Mouse (Mus musculus) urinary bladder, postnatal 14 days (tissue): Measurements from ENCODE around the gene Focad.
"Not testable (repeated sequence)": the region's sequence is repeated elsewhere in the genome, so short reads cannot be mapped to it uniquely, and the experiment has no call there.

Experiments
- DNase-seq: peaks from one replicate; pipeline ENCODE4 v3.0.0; 2021; ENCODE audit warnings: low spot score

The Focad gene

GRCm38 (mm10) chr4:88308342-88309116 is 214.1 kb downstream of the Focad start:
- no peak for DNase-seq

- DNase-seq, result peak; percentile 17
Observed at GRCm38 (mm10) chr4:88309676-88310075, 215.2 kb downstream of the Focad start.

- DNase-seq, result no peak
Observed at GRCm38 (mm10) chr4:88314898-88315297, 220.5 kb downstream of the Focad start.

DNA sequence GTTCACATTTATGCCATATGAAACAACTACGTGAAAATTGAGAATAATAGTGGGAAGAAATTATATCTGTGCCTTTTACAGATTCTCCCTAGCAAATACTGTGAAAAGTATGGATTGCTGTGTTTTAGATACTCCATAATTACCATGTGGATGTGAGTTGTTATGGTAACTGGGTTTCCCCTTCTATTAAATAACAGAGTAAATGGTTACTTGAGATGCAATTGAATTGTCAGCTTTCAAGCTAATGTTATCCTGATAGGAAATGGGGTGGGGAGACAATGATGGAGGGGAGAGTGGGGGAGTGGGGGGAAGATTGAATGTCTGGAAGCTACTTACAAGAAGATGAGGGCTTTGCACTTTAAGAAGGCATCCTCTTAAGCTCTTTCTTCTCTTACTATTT is 225.6 kb downstream of the Focad start:
- DNase-seq, result no peak

- DNase-seq, result no peak
Observed at GRCm38 (mm10) chr4:88325392-88325791, 231.0 kb downstream of the Focad start.

DNA sequence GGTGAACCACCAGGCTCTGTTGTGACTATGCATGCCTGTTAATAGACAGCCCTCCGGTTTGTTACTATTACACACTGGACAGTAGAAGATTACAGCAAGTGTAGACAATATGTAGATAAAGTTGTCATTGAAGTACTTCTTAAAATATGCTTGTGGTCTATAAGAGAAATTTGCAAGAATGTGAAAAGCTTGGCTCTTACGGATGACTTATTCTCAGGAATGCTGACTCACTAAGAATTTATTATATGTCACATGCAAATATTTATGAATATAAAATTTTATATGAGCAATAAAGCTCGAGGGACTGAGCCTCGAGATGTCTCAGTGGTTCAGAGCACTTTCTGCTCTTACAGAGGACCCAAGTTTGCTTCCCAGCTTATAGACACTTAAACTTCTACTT is 240.1 kb downstream of the Focad start:
- no peak for DNase-seq

- no peak for DNase-seq
Observed at GRCm38 (mm10) chr4:88336753-88337152, 242.3 kb downstream of the Focad start.

- DNase-seq, result no peak
Observed at GRCm38 (mm10) chr4:88337365-88337764, 242.9 kb downstream of the Focad start.

DNA sequence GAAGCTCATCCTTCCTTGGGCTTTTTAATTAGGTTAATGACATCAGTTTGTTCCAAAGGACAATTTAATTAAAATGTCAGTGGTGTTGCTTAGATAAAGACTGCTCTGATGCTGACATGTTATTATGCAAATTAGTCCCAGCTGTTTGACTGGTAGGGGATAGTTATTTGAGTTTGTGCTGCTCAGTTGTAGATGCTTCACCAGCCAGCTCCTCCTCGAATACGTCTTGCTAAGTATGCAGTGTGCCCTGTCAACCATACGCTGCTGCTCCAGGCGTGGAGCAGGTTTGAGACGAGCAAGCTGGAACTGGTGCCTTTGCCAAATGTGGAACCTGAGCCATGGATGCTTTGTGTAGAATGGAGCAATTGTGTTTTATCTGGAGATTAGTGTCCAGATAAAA is 243.7 kb downstream of the Focad start:
- no peak for DNase-seq

DNA sequence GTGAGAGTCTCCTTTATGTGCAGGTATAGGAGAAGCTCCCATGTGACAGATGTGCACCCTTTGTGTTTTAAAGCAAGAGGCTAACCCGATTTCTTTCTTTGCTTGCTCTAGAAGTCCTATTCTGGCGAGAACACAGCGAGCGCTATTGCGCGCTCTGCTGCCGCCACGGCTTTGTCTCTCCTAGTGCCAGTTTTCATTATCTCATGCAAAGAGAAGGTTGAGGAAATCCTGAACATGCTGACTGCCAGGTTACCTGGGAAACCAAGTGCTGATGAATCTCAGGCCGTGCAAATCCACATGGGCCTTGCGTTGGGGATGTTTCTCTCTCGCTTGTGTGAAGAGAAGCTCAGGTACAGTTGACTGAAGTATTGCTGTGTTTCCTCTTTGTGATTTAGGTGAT is 250.0 kb downstream of the Focad start:
- DNase-seq, result no peak

DNA sequence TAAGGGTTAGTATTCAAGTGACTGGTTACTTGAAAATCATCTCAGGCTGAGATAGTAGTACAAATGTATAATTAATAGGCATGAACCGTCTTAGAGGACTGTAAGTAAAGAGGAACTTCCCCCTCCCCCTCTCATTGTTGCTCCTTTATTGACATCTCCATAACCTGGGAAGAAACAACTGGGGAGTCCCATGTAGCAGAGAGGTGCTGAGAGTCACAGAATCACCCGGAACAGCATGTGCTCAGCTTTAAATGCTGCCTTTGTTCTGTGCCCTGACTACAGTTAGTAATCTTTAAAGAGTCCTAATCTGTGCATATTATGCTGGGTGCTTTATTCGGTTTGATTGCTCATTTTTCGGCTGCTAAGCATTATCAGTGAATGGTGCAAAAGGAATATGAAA is 250.6 kb downstream of the Focad start:
- no peak for DNase-seq

DNA sequence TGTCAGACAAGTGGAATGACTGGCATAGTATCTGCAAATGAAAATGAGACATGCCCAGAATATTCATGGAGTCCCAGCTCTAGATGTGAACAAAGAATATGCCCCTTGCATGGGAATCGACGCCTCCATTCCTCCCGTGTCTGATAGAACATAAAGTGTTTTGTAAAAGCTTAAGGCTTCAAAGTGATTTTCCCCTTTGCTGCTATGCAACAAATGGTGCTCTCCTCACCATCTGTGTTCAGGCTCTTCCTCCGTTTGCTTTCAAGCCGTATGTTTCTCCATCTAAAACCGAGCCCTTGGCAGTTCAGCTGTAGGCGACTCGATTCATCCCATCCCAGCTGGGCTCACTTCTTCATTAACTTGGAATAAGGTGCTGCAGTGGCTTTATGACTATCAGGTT is 251.5 kb downstream of the Focad start:
- no peak for DNase-seq

GRCm38 (mm10) chr4:88350910-88351309 is 256.5 kb downstream of the Focad start:
- peak; percentile 51 for DNase-seq

DNA sequence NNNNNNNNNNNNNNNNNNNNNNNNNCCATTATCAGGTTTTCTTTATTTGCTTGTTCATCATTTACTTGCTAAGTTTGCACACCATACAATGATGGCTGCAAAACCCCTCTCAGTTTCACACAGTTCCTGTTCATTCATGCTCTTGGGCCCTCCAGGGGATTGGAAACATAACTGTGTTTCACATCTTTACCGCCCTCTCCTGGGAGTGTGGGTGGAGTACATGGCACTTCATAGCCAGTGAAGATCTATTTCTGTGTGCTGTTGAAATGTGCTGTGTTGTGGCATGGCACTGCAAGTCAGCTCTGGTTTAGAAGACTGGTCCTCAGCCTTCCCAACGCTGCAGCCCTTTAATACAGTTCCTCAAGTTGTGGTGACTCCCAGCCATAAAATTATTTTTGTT is 262.2 kb downstream of the Focad start:
- no peak for DNase-seq

DNA sequence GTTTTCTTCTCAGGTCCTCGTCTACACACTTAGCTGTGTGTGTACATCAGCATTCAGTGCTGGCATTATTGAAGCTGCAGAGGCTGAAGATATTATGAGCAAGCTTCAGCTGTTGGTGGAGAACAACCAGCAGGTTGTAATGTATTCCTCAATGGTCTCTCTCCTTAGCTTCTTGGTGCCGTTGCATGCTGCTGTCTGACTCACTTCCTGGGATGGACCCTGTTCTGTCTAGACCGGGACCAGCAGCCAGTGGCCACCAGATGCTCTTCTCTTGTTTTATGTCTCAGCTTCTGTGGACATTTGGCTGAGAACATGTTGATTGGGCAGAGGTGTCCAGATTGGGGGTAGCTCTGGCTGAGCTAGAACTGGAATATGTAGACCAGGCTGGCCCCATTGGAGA is 263.0 kb downstream of the Focad start:
- no peak for DNase-seq

- no peak for DNase-seq
Observed at GRCm38 (mm10) chr4:88369951-88370350, 275.5 kb downstream of the Focad start.

DNA sequence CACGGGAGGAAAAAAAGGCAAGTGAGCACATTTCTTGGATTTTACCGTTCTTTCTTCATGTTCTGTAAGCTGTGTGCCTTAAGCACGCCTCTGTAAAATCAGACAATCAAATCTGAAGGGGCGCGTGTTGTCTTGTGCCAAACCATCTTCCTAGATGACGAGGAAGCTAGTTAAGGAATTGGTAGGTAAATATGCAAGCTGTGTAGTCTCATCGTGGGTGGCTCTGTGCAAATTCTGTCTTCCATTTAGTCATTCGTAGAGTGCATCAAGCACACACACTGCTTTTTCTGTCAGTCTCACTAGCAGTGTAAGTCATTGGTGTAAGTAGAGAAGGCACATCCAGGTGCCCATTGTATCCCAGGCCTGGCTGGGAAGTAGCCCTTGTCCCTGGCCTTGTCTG is 276.4 kb downstream of the Focad start:
- DNase-seq, result no peak

DNA sequence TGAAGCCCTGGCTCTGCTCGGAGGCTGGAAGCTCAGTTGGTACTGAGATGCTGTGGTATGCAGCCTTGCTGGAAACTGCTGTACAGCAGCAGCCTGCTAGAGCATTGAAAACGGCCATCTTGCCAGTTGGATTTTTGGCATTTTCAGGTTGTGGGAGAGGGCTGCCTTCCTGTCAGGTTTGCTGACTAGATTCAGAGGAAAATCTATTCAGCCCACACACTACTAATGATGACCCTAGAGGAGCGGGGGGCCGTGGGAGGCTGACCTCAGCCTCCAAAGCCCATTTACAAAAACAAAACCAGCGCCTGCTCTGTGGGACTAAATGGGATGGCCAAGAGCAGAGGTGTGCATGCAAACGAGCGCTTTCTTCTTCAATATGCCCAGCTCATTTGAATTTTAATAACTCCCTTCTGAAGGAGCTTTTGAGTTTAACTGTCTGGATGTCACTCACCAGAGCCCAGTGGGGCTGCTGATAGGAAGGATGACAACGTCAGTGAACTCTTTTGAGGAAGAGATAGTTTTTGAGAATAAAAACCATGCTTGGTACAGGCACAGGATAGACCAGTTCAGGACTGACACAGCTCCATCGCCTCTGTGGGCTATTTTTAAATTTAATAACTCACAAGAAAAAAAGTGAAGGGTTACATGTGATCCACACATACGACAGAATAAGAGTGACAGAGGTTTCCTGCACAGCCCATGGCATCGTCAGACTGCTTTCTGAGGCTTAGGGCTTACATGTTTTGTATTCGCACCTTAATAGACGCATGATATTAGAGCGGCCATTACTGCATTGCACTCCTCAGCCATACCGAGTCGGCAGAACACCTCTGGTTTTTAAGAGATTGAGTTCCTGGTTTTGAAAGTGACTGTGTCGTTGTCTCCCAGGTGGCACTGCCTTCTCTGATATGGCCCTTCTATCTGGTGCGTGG is 278.1 kb downstream of the Focad start:
- no peak for DNase-seq

DNA sequence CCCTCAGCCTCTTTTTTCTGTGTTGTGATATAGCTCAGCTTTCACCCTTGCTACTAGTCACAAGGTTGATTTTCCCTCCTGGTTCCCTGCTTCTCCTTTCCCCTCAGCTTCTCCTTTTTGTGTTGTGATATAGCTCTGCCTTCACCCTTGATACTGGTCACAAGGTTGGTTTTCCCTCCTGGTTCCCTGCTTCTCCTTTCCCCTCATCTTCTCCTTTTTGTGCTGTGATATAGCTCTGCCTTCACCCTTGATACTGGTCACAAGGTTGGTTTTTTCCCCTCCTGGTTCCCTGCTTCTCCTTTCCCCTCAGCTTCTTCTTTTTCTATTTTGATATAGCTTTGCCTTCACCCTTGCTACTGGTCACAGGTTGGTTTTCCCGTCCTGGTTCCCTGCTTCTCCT is 295.6 kb downstream of the Focad start:
- no peak for DNase-seq

GRCm38 (mm10) chr4:88390596-88390995 is 296.2 kb downstream of the Focad start:
- DNase-seq, result not testable (repeated sequence)

DNA sequence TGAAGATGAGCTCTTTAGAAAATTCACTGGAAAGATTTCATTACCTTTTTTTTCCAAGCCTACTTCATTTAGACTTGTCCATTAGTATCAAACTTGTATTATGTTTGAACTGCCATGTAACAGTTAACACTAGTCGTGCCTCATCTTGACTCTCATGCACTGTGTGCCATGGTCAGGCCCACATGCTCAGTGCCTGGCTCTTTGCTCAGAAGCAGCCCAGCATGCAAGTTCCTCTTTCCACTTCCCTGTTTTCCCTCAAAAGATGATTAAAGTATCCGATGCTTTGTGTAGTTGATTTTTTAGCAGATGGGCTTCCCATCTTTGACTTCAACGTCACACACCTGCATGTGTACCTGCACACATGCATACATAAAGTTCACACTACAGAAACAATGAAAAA is 301.3 kb downstream of the Focad start:
- no peak for DNase-seq

DNA sequence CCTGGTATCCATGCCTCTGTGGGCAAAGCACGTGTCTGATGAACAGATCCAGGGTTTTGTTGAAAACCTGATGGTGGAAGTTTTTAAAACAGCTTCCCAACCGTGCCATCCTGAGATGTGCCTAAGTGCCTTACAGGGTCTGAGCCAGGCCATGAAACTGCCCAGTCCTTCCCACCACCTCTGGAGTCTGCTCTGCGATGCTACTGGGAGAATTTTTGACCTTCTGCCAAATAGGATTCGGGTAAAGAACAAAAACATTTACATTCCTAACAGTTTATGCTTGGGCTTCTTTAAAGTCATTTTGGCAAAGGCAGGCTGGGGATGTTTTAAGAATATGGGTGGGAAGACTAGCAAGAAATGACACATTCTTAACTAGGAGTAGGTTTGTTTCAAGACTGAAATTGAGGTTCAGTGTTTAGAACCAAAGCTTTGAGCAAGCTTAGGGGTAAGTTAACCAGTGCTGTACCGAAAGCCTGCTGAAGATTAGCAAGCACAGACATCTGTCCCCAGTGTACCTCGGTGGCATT is 302.6 kb downstream of the Focad start:
- DNase-seq, result no peak
